Mouse (Mus musculus) 416B (cell line): ENCODE results near the gene Mylip.

ENCODE experiments used
- DNase-seq: peaks from one replicate; pipeline ENCODE4 v3.0.0; 2011; ENCODE audit warnings: low read depth

Gene Mylip

GRCm38 (mm10) chr13:45390962-45391853 lies 1.7 kb downstream of the Mylip start:
- DNase-seq = peak; percentile 93

- DNase-seq = peak; percentile 87
Observed at GRCm38 (mm10) chr13:45391854-45392454, 2.4 kb downstream of the Mylip start.

GRCm38 (mm10) chr13:45394221-45394768 lies 4.8 kb downstream of the Mylip start:
- no peak for DNase-seq

- DNase-seq = no peak
Observed at GRCm38 (mm10) chr13:45396724-45397123, 7.2 kb downstream of the Mylip start.

GRCm38 (mm10) chr13:45397240-45397639 lies 7.7 kb downstream of the Mylip start:
- DNase-seq = no peak

- peak; percentile 34 for DNase-seq
Observed at GRCm38 (mm10) chr13:45397896-45398805, 8.6 kb downstream of the Mylip start.

- no peak for DNase-seq
Observed at GRCm38 (mm10) chr13:45400700-45401099, 11.2 kb downstream of the Mylip start.

GRCm38 (mm10) chr13:45401816-45402215 lies 12.3 kb downstream of the Mylip start:
- DNase-seq = no peak

- DNase-seq = no peak
Observed at GRCm38 (mm10) chr13:45402316-45403039, 12.9 kb downstream of the Mylip start.

- no peak for DNase-seq
Observed at GRCm38 (mm10) chr13:45404269-45404668, 14.7 kb downstream of the Mylip start.

- DNase-seq = no peak
Observed at GRCm38 (mm10) chr13:45405194-45405810, 15.8 kb downstream of the Mylip start.

- no peak for DNase-seq
Observed at GRCm38 (mm10) chr13:45406289-45406688, 16.7 kb downstream of the Mylip start.

- peak; percentile 56 for DNase-seq
Observed at GRCm38 (mm10) chr13:45406703-45407102, 17.2 kb downstream of the Mylip start.

- DNase-seq = no peak
Observed at GRCm38 (mm10) chr13:45410936-45411335, 21.4 kb downstream of the Mylip start.

- DNase-seq = no peak
Observed at GRCm38 (mm10) chr13:45413066-45413465, 23.5 kb downstream of the Mylip start.

GRCm38 (mm10) chr13:45414031-45414430 lies 24.5 kb downstream of the Mylip start:
- DNase-seq = no peak

- DNase-seq = no peak
Observed at GRCm38 (mm10) chr13:45416621-45417057, 27.1 kb downstream of the Mylip start.

GRCm38 (mm10) chr13:45418986-45419385 lies 29.4 kb downstream of the Mylip start:
- DNase-seq = peak; percentile 40

- DNase-seq = no peak
Observed at GRCm38 (mm10) chr13:45422251-45422650, 32.7 kb downstream of the Mylip start.

- DNase-seq = no peak
Observed at GRCm38 (mm10) chr13:45422709-45423108, 33.2 kb downstream of the Mylip start.

GRCm38 (mm10) chr13:45423905-45424304 lies 34.4 kb downstream of the Mylip start:
- no peak for DNase-seq
